Mouse (Mus musculus): ENCODE results near the gene Edil3.

Gene Edil3

DNA sequence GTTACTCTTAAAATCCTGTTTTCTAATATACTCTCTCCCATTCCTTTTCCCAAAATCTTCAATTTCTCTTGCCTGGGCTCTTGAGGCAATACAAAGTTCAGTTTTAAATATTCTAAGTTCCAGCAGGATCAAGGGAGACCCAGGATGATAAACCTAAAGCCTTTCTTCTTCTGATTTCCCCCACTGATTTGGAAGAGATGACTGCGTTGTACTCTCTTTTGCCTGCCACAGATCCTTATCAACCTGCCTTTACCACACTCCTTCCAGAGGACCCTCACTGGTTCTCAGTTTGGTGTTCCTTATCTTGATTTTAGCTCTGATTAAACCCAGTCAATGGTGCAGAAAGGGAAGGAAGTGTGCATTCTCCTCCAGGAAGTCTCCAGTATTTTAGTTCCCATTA is 435.6 kb downstream of the Edil3 start:
- no peak for DNase-seq (ENCODE audit: low spot score)

DNA sequence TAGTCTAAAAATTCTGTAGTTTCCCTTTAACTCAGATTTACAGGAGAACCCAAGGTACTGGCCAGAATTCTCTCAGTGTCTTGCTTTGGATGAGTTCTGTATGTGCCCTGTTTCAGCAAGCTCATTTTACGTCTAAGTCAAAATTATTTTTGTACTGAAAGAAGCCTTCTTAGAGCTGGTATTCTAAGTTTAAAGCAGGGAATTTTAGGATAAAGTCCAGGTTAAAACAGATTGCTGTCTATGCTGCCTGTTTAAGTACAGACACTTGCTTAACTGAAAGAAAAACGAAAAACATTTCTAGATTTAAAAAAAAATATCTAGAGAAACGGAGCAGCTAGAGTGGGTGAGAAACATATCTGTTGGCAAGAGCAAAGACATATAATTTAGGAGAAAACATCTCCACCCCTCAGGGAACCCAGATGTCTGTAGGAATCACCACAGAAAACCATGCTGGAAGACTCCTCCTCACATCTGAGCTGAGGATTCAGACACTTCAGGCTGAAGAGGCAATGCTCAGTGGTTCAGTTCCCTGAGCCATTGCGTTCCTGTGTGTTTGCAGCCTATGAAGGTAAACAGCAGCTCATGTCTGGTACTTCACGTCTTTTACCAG is 465.5 kb downstream of the Edil3 start:
- DNase-seq (ENCODE audit: low spot score): no peak

DNA sequence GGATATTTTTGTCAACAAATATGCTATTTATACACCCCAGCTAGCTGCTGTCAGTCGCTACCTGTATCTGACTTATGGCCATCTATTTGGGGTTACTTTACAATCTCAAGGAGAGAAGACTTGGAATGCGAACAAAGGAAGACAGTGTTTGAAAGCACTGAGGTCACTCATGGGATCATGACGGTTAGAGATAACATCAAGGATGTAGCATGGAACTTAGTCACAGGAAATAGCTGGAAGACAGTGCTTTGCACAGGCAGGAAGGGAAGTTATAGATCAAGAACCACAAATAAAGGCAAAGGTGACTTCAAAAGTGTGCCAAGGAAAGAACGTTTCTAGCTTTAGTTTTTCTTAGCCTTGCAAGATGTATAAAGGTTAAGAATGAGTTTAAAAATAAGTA is 466.9 kb downstream of the Edil3 start:
- DNase-seq (ENCODE audit: low spot score): no peak

DNA sequence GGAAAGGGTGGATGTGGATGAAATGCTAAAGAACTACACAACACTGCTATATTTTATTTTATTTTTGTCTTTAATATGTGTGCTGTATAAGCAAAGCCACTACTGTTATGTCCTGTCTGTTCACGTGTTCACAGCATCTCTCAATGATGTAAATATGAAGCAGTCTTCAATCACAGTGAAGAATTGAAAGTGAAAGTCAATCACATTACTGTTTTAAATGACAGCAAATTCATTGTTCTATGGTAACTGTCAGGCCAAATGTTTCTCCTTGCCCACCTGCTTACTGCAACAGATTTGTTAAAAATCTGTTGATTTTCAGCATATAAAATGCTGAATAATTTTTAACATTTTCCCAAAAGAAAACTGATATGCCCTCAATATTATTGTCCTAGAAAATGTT is 499.9 kb downstream of the Edil3 start:
- DNase-seq (ENCODE audit: low spot score): no peak

DNA sequence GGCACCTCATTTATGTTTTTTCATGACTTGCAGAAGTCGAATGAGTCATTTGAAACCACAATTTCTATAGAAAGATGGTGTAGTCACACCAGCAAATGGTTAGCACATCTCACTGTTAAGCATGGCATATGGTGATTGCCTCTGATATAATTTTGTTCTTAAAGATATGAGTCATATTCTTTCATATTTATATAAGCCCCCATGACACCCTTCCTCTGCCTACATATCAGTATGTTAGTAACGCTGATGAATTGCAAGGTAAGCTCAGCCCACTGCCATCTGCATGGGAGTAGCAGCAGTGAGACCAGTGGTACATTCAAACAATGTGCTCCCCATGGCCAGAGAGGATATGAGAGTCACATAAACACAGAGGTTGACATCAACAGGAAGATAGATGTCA is 503.0 kb downstream of the Edil3 start:
- no peak for DNase-seq (ENCODE audit: low spot score)

DNA sequence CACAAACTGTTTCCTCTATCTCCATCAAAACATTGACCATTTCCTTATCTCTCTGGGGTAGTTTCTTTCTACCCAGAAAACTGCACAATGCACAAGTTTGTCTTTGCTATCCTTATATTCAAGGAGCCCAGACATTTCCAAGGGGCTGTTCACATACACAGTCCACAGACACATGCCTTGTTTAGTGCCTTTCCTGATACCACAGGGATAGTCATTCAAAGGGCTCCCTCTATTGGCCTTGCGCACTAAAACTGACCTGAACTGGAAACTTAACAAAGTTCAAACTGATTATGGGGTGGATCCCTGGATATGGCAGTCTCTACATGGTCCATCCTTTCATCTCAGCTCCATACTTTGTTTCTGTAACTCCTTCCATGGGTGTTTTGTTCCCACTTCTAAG is 513.2 kb downstream of the Edil3 start:
- DNase-seq (ENCODE audit: low spot score): peak; percentile 28

DNA sequence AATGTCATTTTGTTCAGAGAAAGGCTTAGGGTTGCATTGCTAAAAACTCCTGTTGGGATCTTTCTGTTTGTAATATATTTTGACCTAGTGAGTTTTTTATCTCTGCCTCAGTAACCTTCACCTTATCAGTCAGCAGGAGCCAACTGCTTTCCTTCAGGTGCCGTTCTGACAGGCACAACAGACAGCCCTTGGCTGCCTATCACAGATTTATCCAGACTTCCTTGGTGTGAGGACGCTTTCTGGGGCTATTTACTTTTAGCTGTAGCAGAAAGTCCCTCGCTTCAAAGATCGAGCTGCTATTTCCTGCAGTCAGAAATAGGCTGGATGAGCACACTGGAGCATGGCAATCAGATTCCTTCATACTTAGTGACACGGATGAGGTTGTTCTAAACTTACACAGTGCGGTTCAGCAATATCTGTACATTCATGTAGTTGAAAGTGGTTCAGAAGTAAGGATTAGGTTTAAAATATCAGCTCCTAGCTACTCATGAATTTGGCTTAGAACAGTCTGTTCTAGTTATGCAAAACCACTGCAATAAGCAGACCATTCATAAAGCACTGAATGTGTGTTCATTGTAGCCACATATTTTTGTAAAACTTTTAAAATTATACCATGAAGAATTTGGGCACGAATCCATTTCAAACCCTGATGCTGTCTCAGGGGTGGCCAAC is 514.8 kb downstream of the Edil3 start:
- peak; percentile 43 for DNase-seq (ENCODE audit: low spot score)

DNA sequence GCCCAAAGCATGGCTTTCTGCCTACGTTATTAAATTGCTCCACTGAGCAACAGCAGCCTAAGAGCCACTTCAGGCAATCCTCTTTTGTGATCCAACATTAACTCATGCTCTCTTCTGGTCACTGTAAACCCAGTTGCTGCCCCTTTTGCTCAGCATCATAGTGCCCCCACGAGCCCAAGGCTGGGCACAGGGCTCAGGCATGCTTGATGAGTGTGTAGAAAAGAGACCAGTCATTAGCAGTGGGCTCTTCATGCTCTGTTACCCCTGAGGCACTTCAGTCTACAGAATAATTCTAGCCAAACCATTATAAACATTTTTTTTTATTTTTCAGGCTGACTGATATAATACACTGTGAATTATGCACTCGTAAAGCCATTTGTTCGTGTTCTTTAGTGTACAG is 517.8 kb downstream of the Edil3 start:
- no peak for DNase-seq (ENCODE audit: low spot score)

DNA sequence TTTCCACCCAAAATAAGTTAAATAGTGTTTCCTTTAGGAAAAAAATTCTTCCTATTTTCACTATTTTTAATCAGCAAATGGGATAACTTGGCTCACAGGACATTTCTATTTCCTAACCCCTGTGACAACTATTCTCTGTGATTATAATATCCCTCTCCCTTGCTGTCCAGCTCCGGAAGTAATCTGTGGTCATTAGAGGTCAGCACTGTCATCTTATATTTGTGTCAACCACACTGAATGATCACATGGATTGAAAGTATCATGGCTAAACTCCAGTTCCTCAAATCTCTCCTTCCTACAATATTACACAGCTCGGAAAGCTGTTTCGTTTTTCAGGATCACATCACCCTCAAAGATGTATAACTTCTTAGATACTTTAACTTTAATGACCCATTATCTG is 518.5 kb downstream of the Edil3 start:
- DNase-seq (ENCODE audit: low spot score): no peak

DNA sequence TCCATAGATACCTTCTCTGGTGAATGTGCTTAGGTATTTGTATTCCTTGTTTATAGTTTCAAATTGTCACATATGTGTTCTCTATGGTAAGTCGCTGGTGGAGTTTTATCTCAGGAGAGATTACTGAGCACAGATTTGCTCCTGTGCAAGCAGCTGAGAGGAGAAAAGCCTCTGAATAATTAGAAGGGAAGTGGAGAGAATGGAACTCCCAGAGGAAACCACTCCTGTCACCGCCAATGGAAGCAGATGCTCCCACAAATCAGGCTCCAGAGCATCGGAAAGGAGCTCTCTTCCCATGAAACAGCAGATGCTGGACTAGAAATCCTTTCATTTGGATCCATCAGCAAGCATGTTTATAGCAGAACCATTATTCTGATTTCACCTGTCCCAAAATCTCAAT is 534.0 kb downstream of the Edil3 start:
- DNase-seq (ENCODE audit: low spot score): no peak

DNA sequence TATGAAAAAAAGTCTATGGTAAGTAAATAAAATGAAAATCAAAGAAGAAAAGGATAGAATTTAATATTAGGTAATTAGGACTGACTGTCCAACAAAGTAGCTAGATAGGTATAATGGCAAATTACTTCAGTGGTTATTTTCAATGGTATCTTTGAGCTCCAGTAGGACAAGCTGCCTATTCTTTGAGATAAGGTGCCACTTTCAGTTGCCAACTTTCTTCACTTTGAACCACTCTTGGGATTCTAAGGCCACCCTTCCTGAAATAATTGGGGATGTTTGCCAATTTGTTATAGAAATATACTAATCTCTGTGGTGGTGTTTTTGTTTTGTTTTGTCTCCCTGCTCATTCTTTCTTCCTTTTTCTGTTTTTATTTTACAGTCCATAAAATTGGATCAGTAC is 537.1 kb downstream of the Edil3 start:
- DNase-seq (ENCODE audit: low spot score): no peak

DNA sequence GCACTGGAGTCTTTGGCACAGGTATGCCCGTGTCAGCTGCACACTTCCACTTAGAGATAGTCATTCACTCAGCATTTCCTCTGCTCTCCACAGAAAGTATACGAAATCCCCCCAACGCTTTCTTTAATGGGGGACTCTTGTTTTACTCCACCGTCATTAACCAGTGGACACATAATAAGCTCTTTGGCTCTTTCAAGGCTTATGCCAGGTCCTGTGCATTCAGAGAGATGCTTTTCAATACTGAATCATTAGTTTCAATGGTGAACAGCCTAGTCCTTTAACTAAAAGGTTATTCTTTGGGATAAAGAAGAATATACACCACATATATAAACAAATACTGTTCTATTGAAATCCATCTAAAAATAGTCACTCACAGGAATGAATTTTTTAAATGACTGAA is 541.0 kb downstream of the Edil3 start:
- no peak for DNase-seq (ENCODE audit: low spot score)

DNA sequence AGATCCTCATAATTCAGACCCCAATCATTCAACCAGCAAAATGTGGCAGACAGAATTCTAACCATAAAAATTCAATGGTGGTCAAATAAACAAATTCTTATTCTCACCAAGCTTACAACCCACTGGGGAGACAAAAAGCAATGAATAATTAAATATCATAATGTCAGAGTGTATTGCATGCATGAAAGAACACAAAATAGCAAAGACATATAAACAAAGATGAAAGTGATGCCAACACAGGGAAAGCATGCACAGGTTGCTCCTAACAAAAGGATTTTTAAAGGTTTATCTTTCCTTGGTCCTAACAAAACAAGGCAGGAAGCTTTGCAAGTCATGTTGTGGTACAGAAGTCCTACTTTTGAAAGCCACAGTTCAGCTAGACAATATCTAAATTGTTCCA is 550.0 kb downstream of the Edil3 start:
- no peak for DNase-seq (ENCODE audit: low spot score)

DNA sequence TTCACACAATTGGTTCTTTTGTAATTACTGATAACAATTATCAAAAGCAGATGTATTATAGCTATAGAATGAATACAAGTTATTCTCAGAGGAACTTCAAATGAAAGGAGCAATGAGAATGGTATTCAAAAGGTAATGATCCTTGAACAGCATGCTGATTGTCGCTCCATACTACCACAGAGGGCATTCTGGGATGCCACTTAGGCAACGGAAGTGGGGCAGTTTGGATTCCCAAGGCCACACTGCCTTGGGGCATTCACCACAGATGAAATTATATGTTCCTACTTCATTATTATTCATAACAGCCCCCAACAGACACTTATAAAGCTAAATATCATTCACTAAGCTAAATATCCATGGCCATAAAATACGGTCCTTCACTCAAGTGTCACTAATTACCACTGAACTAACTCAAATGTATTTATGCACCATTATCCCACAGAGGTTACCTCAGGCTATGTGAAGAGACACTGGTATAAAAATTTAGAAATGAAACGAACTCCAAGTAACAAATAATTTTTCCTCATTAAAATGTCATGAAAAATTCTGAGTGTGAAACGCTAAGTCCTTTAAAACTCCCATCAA is 550.5 kb downstream of the Edil3 start:
- no peak for DNase-seq (ENCODE audit: low spot score)
